Mouse (Mus musculus): Measurements from ENCODE around the gene Ndufv1. TPM values are rescaled to one million over a fixed set of nuclear protein-coding genes. Genes with fewer than 3 reads are reported as not detected.
"Not testable (repeated sequence)": the region's sequence is repeated elsewhere in the genome, so short reads cannot be mapped to it uniquely, and the experiment has no call there.

Gene Ndufv1
- polyA plus RNA-seq, 1 experiment from 2014 or later, result 188 TPM

DNA sequence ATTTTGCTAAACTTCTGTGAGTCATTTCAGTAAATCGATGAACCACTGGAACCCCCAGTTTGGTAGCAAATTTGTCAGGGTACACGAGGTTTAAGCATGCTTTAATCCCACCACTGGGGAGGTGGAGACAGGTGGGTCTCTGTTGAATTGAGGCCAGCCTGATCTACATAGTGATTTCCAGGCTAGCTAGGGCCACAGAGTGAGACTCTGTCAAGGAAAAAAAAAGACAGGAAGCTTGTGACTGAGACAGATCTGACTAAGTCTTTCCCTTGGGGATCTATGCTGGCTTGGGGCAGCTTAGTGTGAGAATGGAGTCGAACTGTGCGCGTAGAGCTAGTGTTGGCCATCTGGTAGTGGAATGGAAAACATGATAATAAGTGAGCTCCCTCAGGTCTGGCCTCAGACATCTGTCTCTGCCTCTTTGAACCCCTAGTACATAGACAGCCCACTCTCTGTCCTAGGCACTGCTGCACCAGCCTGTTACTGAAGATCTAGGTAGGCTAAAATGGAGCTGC is 40.0 kb upstream of the Ndufv1 start:
- no peak for DNase-seq (ENCODE audit: low spot score)
- H3K4me3 ChIP-seq, result no peak overlapping the region
- WGBS, result 84% methylated on average over 5 of the region's 5 CpGs

GRCm38 (mm10) chr19:4051741-4052515 is 39.3 kb upstream of the Ndufv1 start:
- no peaks in the 10 kb centered on the region for H3K9me3 ChIP-seq (replicated peaks)
- 53% methylated on average over 10 of the region's 10 CpGs for WGBS
- no peak overlapping the region for H3K27ac ChIP-seq (replicated peaks)
- no peaks in the 10 kb centered on the region for H3K36me3 ChIP-seq
- H3K4me3 ChIP-seq, result no peak overlapping the region
- DNase-seq (ENCODE audit: low spot score), result peak; percentile 67
- H3K4me1 ChIP-seq, result peaks cover 11% of the 10 kb centered on the region
- no peaks in the 10 kb centered on the region for H3K27me3 ChIP-seq (ENCODE audit: low read depth, poor library complexity, severe bottlenecking)

More for the DNA sequence above, 40.0 kb upstream of the Ndufv1 start:
- no peak overlapping the region for H3K27ac ChIP-seq (replicated peaks)
- H3K36me3 ChIP-seq, result no peaks in the 10 kb centered on the region
- peaks cover 12% of the 10 kb centered on the region for H3K4me1 ChIP-seq
- no peaks in the 10 kb centered on the region for H3K27me3 ChIP-seq (ENCODE audit: low read depth, poor library complexity, severe bottlenecking)
- no peaks in the 10 kb centered on the region for H3K9me3 ChIP-seq (replicated peaks)

DNA sequence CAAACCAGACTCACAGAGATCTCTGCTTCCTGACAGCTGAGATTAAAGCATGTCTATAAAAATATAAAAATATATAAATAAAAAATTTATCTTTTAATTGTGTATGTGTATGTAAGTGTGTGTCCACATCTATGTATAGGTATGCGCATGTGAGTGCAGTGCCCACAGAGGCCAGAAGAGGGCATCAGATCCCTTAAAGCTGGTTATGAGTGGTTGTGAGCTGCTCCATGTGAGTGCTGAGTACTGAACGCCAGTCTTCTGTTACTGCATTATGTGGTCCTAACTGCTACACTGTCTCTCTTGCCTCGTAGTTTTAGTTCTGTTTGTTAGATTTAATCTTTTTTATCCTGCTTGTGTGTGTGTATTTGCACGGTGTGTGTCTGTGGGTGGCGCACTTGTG is 38.4 kb upstream of the Ndufv1 start:
- H3K27me3 ChIP-seq (ENCODE audit: low read depth, poor library complexity, severe bottlenecking), result no peaks in the 10 kb centered on the region
- H3K36me3 ChIP-seq, result no peaks in the 10 kb centered on the region
- no peak overlapping the region for H3K27ac ChIP-seq (replicated peaks)
- no peak for DNase-seq (ENCODE audit: low spot score)
- H3K4me1 ChIP-seq, result peaks cover 3% of the 10 kb centered on the region; the same call in 1 of the 2 replicates
- 95% methylated on average over 5 of the region's 5 CpGs for WGBS
- H3K9me3 ChIP-seq (replicated peaks), result no peaks in the 10 kb centered on the region
- H3K4me3 ChIP-seq, result no peak overlapping the region

DNA sequence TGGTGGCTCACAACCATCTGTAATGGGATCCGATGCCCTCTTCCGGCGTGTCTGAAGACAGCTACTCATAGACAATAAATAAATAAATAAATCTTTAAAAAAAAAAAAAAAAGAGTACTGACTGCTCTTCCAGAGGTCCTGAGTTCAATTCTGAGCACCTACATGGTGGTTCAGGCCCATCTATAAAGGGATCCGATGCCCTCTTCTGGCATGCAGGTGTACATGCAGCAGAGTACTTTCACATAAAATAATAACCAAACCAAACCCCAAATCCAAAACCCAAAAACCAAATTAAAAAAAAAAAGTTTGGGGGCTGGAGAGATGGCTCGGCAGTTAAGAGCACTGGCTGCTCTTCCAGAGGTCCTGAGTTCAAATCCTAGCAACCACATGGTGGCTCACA is 36.5 kb upstream of the Ndufv1 start:
- H3K27me3 ChIP-seq (ENCODE audit: low read depth, poor library complexity, severe bottlenecking); H3K4me3 ChIP-seq; H3K36me3 ChIP-seq; H3K4me1 ChIP-seq; H3K9me3 ChIP-seq (replicated peaks); DNase-seq (ENCODE audit: low spot score); H3K27ac ChIP-seq (replicated peaks): not testable (repeated sequence)
- 80% methylated on average over 5 of the region's 5 CpGs for WGBS

DNA sequence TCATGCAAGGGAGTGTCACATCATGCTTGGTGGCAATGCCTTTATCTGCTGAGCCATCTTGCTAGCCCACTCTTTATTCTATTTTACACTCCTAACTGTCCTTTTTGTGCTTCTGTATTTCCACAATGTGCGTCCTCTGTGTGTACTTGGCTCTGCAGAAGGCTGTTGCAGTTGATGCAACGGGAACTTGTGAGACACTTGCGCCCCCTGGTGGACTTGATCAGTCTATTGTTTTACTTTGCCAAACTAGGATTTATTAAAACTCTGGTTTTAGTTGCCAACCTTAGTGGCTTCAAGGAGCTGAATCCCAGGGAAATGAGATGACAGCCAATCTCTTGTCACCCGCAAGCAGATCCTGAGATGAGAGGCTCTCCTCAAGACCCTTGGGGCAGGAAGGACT is 35.3 kb upstream of the Ndufv1 start:
- peak; percentile 76 for DNase-seq (ENCODE audit: low spot score)
- H3K27me3 ChIP-seq (ENCODE audit: low read depth, poor library complexity, severe bottlenecking), result no peaks in the 10 kb centered on the region
- no peak overlapping the region for H3K27ac ChIP-seq (replicated peaks)
- H3K4me1 ChIP-seq, result 0 out of 2 replicates have a peak, but pooled peaks cover 2% of the 10 kb centered on the region
- H3K36me3 ChIP-seq, result no peaks in the 10 kb centered on the region
- H3K4me3 ChIP-seq, result no peak overlapping the region
- 19% methylated on average over 4 of the region's 4 CpGs for WGBS
- H3K9me3 ChIP-seq (replicated peaks), result no peaks in the 10 kb centered on the region

DNA sequence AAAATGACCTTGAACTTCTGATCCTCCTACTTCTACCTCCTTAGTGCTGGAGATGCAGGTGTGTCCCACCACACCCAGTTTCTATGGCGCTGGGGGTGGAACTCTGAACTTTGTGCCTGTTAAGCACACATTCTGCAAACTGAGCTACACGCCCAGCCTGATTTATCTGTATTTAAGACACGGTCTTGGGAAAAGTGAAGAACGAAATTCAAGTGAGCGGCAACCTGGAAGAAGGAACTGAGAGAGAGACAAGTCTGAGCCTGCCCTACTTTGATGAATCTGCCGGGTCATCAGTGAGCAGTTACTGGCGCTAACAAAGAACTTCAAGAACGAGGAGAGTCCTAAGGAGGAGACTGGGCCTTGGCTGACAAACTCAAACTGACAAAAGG is 34.3 kb upstream of the Ndufv1 start:
- Histone ChIP-seq H3K27ac (replicated peaks) (no peak overlapping the region), H3K36me3 (no peaks in the 10 kb centered on the region), H3K9me3 (replicated peaks) (no peaks in the 10 kb centered on the region), H3K4me1 (0 out of 2 replicates have a peak, but pooled peaks cover 2% of the 10 kb centered on the region), H3K4me3 (no peak overlapping the region), H3K27me3 (ENCODE audit: low read depth, poor library complexity, severe bottlenecking) (no peaks in the 10 kb centered on the region)
- DNase-seq (ENCODE audit: low spot score), result no peak
- WGBS, result 85% methylated on average over 8 of the region's 8 CpGs

DNA sequence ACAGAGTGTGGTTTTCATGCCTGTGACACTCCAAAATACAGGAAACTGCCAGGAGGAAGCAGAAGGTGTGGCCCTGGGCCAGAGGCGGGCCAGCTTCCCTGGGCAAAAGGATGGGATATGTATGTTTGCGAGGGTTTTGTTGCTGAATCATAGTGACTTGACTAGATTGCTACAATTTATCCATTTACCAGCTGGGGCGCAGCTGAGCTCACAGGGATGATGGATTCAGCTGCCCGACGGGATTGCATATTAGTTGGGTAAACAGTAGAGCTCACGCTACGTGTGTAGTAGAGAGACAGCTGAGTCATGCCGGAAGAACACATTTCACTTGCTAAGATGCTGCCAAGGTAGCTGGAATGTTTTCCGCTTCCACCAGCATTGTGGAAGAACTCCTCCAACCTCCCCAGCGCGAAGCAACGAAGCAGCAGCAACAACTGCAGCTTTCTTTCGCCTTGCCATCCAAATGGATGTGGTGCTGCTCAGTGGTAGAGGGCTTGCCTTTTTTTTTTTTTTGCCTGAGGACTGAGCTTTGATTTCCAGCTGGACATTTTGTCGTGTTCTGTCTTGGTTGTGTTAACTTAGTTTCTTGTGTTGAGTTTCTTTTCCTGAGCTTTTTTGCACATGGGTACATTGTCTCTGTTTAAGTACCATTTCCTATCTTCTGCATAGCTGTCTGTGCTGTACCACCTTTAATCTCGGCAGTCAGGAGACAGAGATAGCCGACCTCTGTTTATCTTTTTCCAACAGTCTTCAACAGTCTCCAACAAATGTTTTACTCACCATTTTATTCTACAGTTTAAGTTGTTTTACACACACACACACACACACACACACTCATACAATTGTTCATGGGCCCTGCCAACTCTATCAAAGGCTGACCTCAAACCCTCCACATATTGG is 33.6 kb upstream of the Ndufv1 start, which contains the start of gene Gstp2:
Gene Gstp2 (minus strand): TSS at position 58 of the 900 bp plus-strand sequence.
- H3K27ac ChIP-seq (replicated peaks), result no peak within 1 kb of the TSS
- 0 out of 2 replicates have a peak, but pooled peaks cover 2% of the 10 kb centered on the region for H3K4me1 ChIP-seq
- no peak within 1 kb of the TSS for H3K4me3 ChIP-seq
- 66% methylated on average over 16 of the region's 16 CpGs for WGBS
- peak; percentile 30 for DNase-seq (ENCODE audit: low spot score)
- no peaks in the 10 kb centered on the region for H3K27me3 ChIP-seq (ENCODE audit: low read depth, poor library complexity, severe bottlenecking)
- no peaks in the 10 kb centered on the region for H3K36me3 ChIP-seq
- H3K9me3 ChIP-seq (replicated peaks), result no peaks in the 10 kb centered on the region

GRCm38 (mm10) chr19:4044109-4044508 is 31.5 kb upstream of the Ndufv1 start:
- not testable (repeated sequence) for DNase-seq (ENCODE audit: low spot score); H3K4me3 ChIP-seq; H3K4me1 ChIP-seq; H3K9me3 ChIP-seq (replicated peaks); H3K36me3 ChIP-seq; H3K27ac ChIP-seq (replicated peaks); H3K27me3 ChIP-seq (ENCODE audit: low read depth, poor library complexity, severe bottlenecking)
- 84% methylated on average over 5 of the region's 5 CpGs for WGBS

- no peaks in the 10 kb centered on the region for H3K9me3 ChIP-seq (replicated peaks)
- no peak overlapping the region for H3K4me3 ChIP-seq
- H3K4me1 ChIP-seq, result peaks cover 15% of the 10 kb centered on the region
- 84% methylated on average over 14 of the region's 14 CpGs for WGBS
- no peak overlapping the region for H3K27ac ChIP-seq (replicated peaks)
- no peaks in the 10 kb centered on the region for H3K36me3 ChIP-seq
- no peaks in the 10 kb centered on the region for H3K27me3 ChIP-seq (ENCODE audit: low read depth, poor library complexity, severe bottlenecking)
- DNase-seq (ENCODE audit: low spot score), result no peak
These were observed 29.5 kb upstream of the Ndufv1 start for GRCm38 (mm10) chr19:4042124-4042523.

DNA sequence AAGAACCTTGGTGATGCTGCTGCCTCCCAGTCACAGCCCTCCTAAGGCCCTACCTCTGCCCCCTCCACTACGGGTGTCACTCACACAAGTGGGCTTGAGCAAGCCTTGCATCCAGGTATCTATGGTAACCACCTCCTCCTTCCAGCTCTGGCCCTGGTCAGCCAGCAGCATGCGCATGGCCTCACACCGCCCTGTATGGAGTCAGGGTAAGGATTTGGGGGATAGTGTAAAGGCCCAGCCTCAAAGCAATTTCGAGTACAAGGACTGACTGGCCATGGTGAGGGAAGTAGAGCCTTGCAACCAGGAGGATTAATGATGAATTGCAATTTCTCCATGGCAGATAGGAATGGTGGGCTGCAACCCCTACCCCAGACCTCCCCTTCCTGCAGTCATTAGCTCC is 28.9 kb upstream of the Ndufv1 start:
- not testable (repeated sequence) for H3K27me3 ChIP-seq (ENCODE audit: low read depth, poor library complexity, severe bottlenecking); DNase-seq (ENCODE audit: low spot score); H3K27ac ChIP-seq (replicated peaks); H3K9me3 ChIP-seq (replicated peaks); H3K36me3 ChIP-seq; H3K4me3 ChIP-seq
- WGBS, result 88% methylated on average over 4 of the region's 4 CpGs
- peaks cover 19% of the 10 kb centered on the region for H3K4me1 ChIP-seq

DNA sequence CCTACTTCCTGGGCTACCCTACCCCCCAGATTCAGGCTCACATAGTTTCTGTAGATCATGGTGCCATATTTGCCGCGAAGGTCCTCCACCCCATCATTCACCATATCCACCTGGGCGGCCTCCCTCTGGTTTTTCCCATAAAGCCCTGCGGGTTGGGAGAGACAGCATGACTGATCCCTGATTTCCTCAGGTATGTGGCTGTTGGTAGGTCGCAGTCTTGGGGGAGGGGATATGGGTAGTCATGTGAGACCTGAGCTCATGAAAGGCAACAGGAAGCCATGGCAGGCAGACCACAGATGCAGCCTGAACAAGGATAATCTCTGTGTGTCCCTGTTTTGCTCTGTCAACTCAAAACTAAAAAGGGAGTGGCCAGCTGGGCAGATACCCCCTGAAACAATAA is 28.3 kb upstream of the Ndufv1 start:
- H3K27ac ChIP-seq (replicated peaks); DNase-seq (ENCODE audit: low spot score); H3K27me3 ChIP-seq (ENCODE audit: low read depth, poor library complexity, severe bottlenecking); H3K9me3 ChIP-seq (replicated peaks); H3K36me3 ChIP-seq; H3K4me3 ChIP-seq: not testable (repeated sequence)
- peaks cover 25% of the 10 kb centered on the region for H3K4me1 ChIP-seq
- WGBS, result 92% methylated on average over 5 of the region's 5 CpGs

GRCm38 (mm10) chr19:4037788-4038232 is 25.2 kb upstream of the Ndufv1 start, which contains the start of gene Gstp1:
Gstp1 (minus strand) TSS chr19:4037985.
- Histone ChIP-seq H3K27ac (replicated peaks) (peak within 1 kb of the TSS; percentile 93), H3K4me3 (peak within 1 kb of the TSS; percentile 78), H3K9me3 (replicated peaks) (no peaks in the 10 kb centered on the region), H3K4me1 (peaks cover 27% of the 10 kb centered on the region), H3K36me3 (peaks cover 12% of the 10 kb centered on the region), H3K27me3 (ENCODE audit: low read depth, poor library complexity, severe bottlenecking) (no peaks in the 10 kb centered on the region)
- under 1% methylated on average over 26 of the region's 26 CpGs for WGBS
- peak; percentile 84 for DNase-seq (ENCODE audit: low spot score)

Measured in midbrain, embryonic 10.5 days (tissue).